Mouse (Mus musculus) activated CD4-positive, CD25-positive, alpha-beta regulatory T cell, adult 9 weeks (primary cell): ENCODE results near the gene Ctrb1. TPM values are rescaled to one million over a fixed set of nuclear protein-coding genes. Genes with fewer than 3 reads are reported as not detected.

ENCODE experiments used
- polyA plus RNA-seq: library from polyadenylated mRNA; unstranded; fragments of 100-300 nt; shearing (Covaris generic); gene quantifications from one replicate; pipeline ENCODE4 v1.2.1, GENCODE M21; 2017

Gene Ctrb1
- polyA plus RNA-seq = not detected

GRCm38 (mm10) chr8:111690960-111691445 is at the start of gene Ctrb1:
Ctrb1 (minus strand) TSS chr8:111691010.

GRCm38 (mm10) chr8:111643264-111644141 is 47.3 kb downstream of the Ctrb1 start, which contains the start of gene Zfp1:
Zfp1 (plus strand) TSS chr8:111643401.

Other genes with a start within 250 kb of the Ctrb1 start
- gene Wdr59, start 168.9 kb downstream of the Ctrb1 start, polyA plus RNA-seq = 7.3 TPM
- gene Znrf1, start 154.9 kb downstream of the Ctrb1 start, polyA plus RNA-seq = 18.3 TPM
- gene Ldhd, start 60.6 kb downstream of the Ctrb1 start, polyA plus RNA-seq = 1.5 TPM
- 40.9 TPM for gene Zfp1, start 47.6 kb downstream of the Ctrb1 start, polyA plus RNA-seq
- 0.23 TPM for gene Bcar1, start 52.8 kb upstream of the Ctrb1 start, polyA plus RNA-seq
- gene Cfdp1, start 163.3 kb upstream of the Ctrb1 start, polyA plus RNA-seq = 108 TPM
- gene Tmem170, start 185.7 kb upstream of the Ctrb1 start, polyA plus RNA-seq = 0.88 TPM
- not detected for gene Chst5, start 219.4 kb upstream of the Ctrb1 start, polyA plus RNA-seq
- 2.0 TPM for gene Tmem231, start 242.9 kb upstream of the Ctrb1 start, polyA plus RNA-seq
- gene Gabarapl2, start 249.7 kb upstream of the Ctrb1 start, polyA plus RNA-seq = 338 TPM